Mouse (Mus musculus): ENCODE results near the gene Rpl19.

GRCm38 (mm10) chr11:98005686-98006085 is 20.8 kb upstream of the Rpl19 start:
- no peak for TF ChIP-seq CTCF (IDR thresholded peaks at IDR 0.05; ENCODE audit: insufficient read depth, low read depth, low read length)
- no peak for TF ChIP-seq POLR2A (IDR thresholded peaks at IDR 0.05; ENCODE audit: insufficient read depth, low read depth, low read length)
